Mouse (Mus musculus) liver, embryonic 13.5 days (tissue): Measurements from ENCODE around the gene AL732309.1. TPM values are rescaled to one million over a fixed set of nuclear protein-coding genes. Genes with fewer than 3 reads are reported as not detected.

Source experiments
- ATAC-seq: fragments of 200-750 bp; cut with Nextera tagmentation; 2 replicates; pipeline ENCODE4 v1.8.0; 2017; ENCODE audit warnings: low read depth, mild to moderate bottlenecking, moderate number of reproducible peaks, moderate library complexity
- DNase-seq: peaks from one replicate; pipeline ENCODE4 v3.0.0; 2022
- H3K27ac ChIP-seq: fragments of 300-500 bp; sonication (generic); 2 replicates; pipeline ENCODE4 v1.5.1; 2015; ENCODE audit warnings: moderate library complexity, mild to moderate bottlenecking, inconsistent platforms
- H3K27me3 ChIP-seq: fragments of 300-500 bp; sonication (generic); 2 replicates; pipeline ENCODE4 v1.6.1; 2015; ENCODE audit warnings: mild to moderate bottlenecking, inconsistent platforms
- H3K36me3 ChIP-seq: fragments of 300-500 bp; sonication (generic); 2 replicates; pipeline ENCODE4 v1.6.1; 2015; ENCODE audit warnings: mild to moderate bottlenecking, inconsistent platforms
- H3K4me1 ChIP-seq: fragments of 300-500 bp; sonication (generic); replicated peaks from 2 replicates; pipeline ENCODE4 v1.6.1; 2015; ENCODE audit warnings: inconsistent platforms
- H3K4me2 ChIP-seq: fragments of 300-500 bp; sonication (generic); 2 replicates; pipeline ENCODE4 v1.6.1; 2015; ENCODE audit warnings: inconsistent platforms, mild to moderate bottlenecking, moderate library complexity
- H3K4me3 ChIP-seq: fragments of 300-500 bp; sonication (generic); replicated peaks from 2 replicates; pipeline ENCODE4 v1.5.1; 2015; ENCODE audit warnings: mild to moderate bottlenecking, inconsistent platforms
- H3K9ac ChIP-seq: fragments of 300-500 bp; sonication (generic); 2 replicates; pipeline ENCODE4 v1.6.1; 2015; ENCODE audit warnings: mild to moderate bottlenecking, inconsistent platforms
- H3K9me3 ChIP-seq: fragments of 300-500 bp; sonication (generic); replicated peaks from 2 replicates; pipeline ENCODE4 v1.6.1; 2016; ENCODE audit warnings: inconsistent platforms
- WGBS: fragments of 180-500 bp; shearing (Covaris S2); methylation state at CpG from one replicate; pipeline ENCODE4 v1.1.7; 2015; ENCODE audit not compliant: insufficient replicate concordance; 5-methylcytosine and 5-hydroxymethylcytosine counted together
- polyA plus RNA-seq: library from polyadenylated mRNA; unstranded; fragments of >200 nt; fragmentation: Nextera tagmentation; extraction: Ambion mirVana; gene quantifications from 2 replicates; pipeline ENCODE4 v1.2.1, GENCODE M21; 2015

AL732309.1 gene
- polyA plus RNA-seq: 2.1 and 2.7 TPM in 2 replicates

DNA sequence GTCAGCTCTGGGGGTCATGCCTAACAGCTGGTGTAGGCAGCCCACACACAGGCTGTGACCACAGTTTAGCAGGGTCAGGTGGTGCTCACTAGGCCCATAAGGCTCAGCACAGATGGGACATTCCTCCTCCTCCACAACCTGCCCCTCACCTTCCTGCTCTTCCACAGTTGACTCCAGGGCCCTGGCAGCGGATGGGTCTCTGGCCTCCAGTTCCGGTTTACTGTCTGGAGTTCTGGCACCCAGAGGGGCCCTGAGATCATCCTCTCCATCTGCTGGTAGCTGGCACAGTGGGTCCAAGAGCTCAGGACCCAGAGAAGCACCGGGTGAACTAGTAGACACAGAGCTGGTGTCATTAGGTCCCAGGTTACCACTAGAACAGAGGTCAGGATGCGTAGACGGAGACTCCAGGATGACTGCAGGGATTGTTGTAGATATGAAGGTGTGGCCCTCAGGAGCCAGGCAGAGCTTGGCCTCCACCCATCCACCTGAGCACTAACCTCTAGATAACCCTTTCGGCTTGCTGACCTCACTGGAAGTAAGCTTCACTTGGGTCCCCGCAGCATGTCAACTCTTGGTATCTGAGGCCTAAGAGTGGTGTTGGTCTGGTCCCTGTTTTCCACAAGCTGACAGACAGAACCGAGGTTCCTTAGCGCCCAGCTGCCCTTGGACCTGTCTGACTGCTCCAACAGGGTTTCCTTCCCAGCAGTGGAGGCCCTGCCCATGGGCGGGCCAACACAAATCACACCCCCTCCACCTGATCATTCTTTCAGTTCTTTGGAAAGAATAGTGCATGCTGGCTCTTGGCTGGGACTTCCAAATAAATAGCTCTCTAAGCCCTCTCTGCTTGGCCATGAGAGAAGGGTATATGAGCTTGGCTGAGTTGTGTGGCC, at the start of gene AL732309.1:
TSS of gene AL732309.1 (minus strand) at position 681 of the 890 bp plus-strand sequence.
- Histone ChIP-seq H3K4me1 (peaks cover 15% of the 10 kb centered on the region), H3K27ac (no peak within 1 kb of the TSS), H3K36me3 (peaks cover 58% of the 10 kb centered on the region), H3K4me3 (no peak within 1 kb of the TSS), H3K4me2 (no peak within 1 kb of the TSS), H3K27me3 (peaks cover 30% of the 10 kb centered on the region), H3K9me3 (no peaks in the 10 kb centered on the region), H3K9ac (no peak within 1 kb of the TSS)
- DNase-seq (no peak), ATAC-seq (no peak)
- WGBS: 83% methylated on average over 10 of the region's 10 CpGs

DNA sequence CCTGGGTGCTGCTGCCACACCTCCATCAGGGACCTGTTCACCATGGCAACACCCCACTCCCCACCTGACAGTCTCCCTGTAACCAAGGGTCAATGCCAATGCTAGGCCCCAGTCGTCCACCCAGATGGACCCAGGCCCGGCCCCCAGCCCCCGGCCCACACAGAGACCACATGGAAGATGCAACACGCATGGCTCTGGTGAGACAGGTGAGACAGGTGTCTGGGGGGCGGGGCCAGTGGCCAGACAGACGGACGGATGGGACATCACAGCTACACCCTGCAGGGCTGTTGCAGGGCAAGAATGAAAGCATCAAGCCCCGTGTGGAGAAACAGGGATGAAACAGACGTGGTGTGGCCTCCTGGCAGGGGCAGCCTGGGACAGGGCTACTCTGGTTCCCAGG, 47.0 kb upstream of the AL732309.1 start:
- 64% methylated on average over 9 of the region's 9 CpGs for WGBS
- no peaks in the 10 kb centered on the region for H3K9me3 ChIP-seq
- ATAC-seq (no peak), DNase-seq (no peak)
- H3K36me3 ChIP-seq: no peaks in the 10 kb centered on the region
- H3K4me2 ChIP-seq: no peak overlapping the region
- H3K9ac ChIP-seq: no peak overlapping the region
- no peak overlapping the region for H3K4me3 ChIP-seq
- H3K27ac ChIP-seq: no peak overlapping the region
- peaks cover 97% of the 10 kb centered on the region for H3K27me3 ChIP-seq
- H3K4me1 ChIP-seq: peaks cover 13% of the 10 kb centered on the region

DNA sequence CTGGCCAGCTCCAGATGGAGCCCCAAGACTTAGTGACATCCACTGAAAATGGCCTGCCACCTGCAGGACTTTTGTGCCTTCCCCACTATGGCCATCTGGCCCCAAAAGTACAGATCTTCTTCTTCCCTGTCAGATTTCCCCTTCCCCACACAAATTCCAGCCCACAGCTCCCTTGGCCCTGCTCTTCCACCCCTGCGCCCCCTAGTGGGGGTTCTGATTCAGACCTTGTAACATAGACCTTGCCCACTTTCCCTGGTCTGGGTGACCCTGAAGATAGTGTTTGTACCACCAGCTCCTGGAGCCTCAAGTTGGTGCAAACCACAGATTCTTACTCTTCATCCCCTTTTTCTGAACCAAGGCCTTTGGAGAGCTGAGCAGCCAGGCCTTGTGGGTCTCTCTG, 46.2 kb upstream of the AL732309.1 start:
- 0% methylated on average over 1 of the region's 1 CpGs for whole genome bisulfite sequencing
- Histone ChIP-seq H3K4me2 (no peak overlapping the region), H3K9ac (no peak overlapping the region), H3K4me1 (peaks cover 15% of the 10 kb centered on the region), H3K4me3 (no peak overlapping the region), H3K27me3 (peaks cover 98% of the 10 kb centered on the region), H3K36me3 (no peaks in the 10 kb centered on the region), H3K27ac (no peak overlapping the region), H3K9me3 (no peaks in the 10 kb centered on the region)
- ATAC-seq (no peak), DNase-seq (peak; percentile 44)

DNA sequence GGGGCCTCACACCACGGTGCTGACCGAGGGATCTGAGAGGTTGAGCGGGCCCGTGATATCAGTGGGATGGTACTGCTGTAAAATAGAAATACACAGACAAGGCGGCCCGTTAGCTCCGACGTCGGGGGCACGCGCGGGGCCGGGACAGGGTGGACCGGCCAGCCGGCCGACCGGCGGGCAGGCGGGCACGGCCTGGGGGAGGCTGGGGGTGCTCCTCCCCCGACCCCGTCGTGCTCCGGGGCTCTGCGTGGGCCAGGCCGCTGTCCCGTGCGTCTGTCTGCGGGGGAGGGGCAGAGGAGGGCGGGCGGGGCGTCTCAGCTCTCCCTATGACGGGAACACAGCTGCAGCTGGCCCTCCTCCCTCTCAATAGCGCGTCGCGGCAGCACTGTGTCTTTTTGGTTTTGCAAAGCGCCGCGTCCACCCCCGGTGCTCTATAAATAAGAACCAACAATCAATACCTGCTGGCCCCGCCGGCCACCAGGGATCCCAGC, 45.4 kb upstream of the AL732309.1 start:
- Histone ChIP-seq H3K9ac (no peak overlapping the region), H3K27me3 (peaks cover 96% of the 10 kb centered on the region), H3K4me3 (peak overlapping the region; percentile 43), H3K36me3 (no peaks in the 10 kb centered on the region), H3K4me2 (peak overlapping the region; percentile 54), H3K9me3 (no peaks in the 10 kb centered on the region), H3K4me1 (peaks cover 22% of the 10 kb centered on the region), H3K27ac (no peak overlapping the region)
- ATAC-seq (peak; percentile 32), DNase-seq (no peak)
- WGBS: 9% methylated on average over 42 of the region's 43 CpGs

DNA sequence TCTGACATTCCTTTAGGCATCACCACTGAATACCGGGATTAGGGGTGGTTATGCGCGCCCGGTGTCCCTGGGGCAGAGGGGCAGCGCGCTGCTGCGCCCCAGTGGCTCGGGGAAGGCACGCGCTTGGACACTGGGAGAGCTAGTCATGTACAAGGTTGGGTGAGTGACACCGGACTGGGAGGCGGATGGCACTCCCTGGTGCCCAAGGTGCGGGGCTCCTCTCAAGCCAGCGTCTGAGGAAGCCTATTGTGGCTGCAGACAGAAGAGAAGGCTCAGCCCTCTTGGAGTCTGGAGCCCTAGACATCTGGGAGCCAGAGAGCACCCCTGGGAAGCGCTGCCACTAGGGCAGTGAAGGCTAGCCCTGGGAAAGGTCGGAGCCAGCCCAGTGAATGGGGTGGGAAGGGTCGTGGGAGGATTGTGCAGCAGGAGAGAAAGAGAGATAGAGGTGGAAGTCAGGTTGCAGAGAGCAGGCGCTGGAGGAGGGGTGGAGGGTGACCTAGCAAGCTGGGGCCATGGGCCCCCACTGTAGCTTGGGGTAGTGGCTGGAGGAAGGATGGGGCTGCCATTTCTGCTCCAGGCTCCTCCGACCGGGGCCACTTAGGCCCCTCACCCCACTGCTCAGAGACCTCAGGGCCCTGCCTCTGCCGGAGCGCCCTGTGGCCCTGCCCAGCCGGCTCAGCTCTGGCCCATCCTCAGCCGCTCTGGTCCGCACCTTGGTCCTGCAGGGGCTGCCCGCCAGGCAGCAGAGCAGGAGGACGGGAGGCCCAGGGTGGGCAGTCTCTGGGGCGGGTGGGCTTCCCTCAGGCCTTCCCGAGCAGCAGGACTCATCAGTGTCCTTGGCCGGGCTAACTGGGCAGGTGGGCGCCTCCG, 44.8 kb upstream of the AL732309.1 start:
- Histone ChIP-seq H3K36me3 (no peaks in the 10 kb centered on the region), H3K4me3 (0 out of 2 replicates have a peak overlapping the region, but pooled peaks have one; percentile 43), H3K27ac (no peak overlapping the region), H3K4me1 (peaks cover 28% of the 10 kb centered on the region), H3K9ac (no peak overlapping the region), H3K4me2 (no peak overlapping the region; the same call in 1 of the 2 replicates), H3K9me3 (no peaks in the 10 kb centered on the region), H3K27me3 (peaks cover 90% of the 10 kb centered on the region)
- no peak for ATAC-seq
- 8% methylated on average over 32 of the region's 32 CpGs for WGBS
- DNase-seq: no peak

DNA sequence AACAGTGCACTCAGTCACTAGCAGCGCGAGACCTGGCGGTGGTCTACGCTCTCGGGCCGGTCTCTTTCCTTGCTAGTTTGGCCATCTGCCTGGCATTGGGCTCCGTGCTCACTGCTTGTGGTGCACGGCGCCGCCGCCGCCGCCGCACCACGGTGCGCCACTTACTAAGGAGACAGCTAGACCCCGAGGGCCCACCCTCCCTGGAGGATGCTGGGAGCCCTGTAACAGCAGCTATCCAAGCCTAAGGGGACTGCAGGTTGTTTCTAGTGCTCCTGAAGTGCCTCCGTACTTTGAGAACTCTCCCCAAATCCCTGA, 44.1 kb upstream of the AL732309.1 start:
- Histone ChIP-seq H3K9ac (no peak overlapping the region), H3K27me3 (peaks cover 83% of the 10 kb centered on the region), H3K27ac (no peak overlapping the region), H3K4me2 (no peak overlapping the region), H3K4me1 (peaks cover 35% of the 10 kb centered on the region), H3K36me3 (peaks cover 6% of the 10 kb centered on the region), H3K9me3 (no peaks in the 10 kb centered on the region), H3K4me3 (no peak overlapping the region)
- DNase-seq: no peak
- ATAC-seq: no peak
- WGBS: 3% methylated on average over 18 of the region's 18 CpGs

DNA sequence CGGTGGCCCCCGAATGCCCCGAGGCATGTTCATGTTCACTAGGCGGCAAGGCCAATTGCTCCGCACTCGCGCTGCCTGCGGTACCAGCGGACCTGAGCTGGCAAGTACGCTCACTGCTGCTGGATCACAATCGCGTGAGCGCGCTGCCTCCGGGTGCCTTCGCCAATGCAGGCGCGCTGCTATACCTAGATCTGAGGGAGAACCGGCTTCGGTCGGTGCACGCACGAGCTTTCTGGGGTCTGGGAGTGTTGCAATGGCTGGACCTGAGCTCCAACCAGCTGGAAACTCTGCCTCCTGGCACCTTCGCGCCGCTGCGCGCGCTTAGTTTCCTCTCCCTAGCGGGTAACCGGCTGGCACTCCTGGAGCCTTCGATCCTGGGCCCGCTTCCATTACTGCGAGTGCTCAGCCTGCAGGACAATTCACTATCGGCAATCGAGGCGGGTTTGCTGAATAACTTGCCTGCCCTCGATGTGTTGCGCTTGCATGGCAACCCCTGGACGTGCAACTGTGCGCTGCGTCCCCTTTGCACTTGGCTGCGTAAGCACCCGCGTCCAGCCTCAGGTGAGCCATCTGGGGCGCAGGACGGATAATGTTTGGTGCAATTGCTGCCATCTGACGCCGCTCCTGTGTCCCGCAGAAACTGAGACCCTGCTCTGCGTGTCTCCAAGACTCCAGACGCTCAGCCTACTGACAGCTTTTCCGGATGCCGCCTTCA, 43.6 kb upstream of the AL732309.1 start:
- peaks cover 11% of the 10 kb centered on the region for H3K36me3 ChIP-seq
- H3K4me3 ChIP-seq: no peak overlapping the region
- no peak for ATAC-seq
- H3K27me3 ChIP-seq: peaks cover 78% of the 10 kb centered on the region
- 3% methylated on average over 54 of the region's 54 CpGs for WGBS
- no peak overlapping the region for H3K27ac ChIP-seq
- no peak for DNase-seq
- H3K4me2 ChIP-seq: no peak overlapping the region
- H3K4me1 ChIP-seq: peaks cover 38% of the 10 kb centered on the region
- no peaks in the 10 kb centered on the region for H3K9me3 ChIP-seq
- no peak overlapping the region for H3K9ac ChIP-seq

DNA sequence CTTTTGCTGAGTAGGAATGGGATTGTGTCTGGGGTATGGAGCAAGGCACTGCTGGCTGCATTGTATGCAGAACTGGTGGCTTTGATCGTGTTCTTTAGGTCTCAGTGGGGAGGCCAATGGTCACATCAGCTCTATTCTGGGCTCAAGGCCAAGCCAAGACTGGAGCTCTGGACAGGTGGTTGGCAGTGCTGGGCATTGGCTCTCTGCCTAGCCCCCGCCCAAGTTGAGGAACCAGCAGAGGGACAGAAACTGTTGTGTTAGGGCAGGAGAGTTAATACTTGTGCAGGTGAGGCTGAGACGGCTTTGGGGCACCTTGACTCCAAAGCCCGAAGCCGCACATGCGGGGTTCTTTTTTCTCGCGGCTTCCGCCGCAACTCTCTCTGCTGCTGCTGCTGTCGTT, 43.0 kb upstream of the AL732309.1 start, which contains the start of gene Lrrc26:
TSS of gene Lrrc26 (plus strand) at position 265 of the 400 bp plus-strand sequence.
- H3K4me3 ChIP-seq: no peak within 1 kb of the TSS
- peaks cover 17% of the 10 kb centered on the region for H3K36me3 ChIP-seq
- H3K27ac ChIP-seq: no peak within 1 kb of the TSS
- H3K4me1 ChIP-seq: peaks cover 38% of the 10 kb centered on the region
- ATAC-seq: no peak
- no peak for DNase-seq
- H3K27me3 ChIP-seq: peaks cover 72% of the 10 kb centered on the region
- no peak within 1 kb of the TSS for H3K9ac ChIP-seq
- no peaks in the 10 kb centered on the region for H3K9me3 ChIP-seq
- WGBS: 9% methylated on average over 11 of the region's 11 CpGs
- no peak within 1 kb of the TSS for H3K4me2 ChIP-seq

DNA sequence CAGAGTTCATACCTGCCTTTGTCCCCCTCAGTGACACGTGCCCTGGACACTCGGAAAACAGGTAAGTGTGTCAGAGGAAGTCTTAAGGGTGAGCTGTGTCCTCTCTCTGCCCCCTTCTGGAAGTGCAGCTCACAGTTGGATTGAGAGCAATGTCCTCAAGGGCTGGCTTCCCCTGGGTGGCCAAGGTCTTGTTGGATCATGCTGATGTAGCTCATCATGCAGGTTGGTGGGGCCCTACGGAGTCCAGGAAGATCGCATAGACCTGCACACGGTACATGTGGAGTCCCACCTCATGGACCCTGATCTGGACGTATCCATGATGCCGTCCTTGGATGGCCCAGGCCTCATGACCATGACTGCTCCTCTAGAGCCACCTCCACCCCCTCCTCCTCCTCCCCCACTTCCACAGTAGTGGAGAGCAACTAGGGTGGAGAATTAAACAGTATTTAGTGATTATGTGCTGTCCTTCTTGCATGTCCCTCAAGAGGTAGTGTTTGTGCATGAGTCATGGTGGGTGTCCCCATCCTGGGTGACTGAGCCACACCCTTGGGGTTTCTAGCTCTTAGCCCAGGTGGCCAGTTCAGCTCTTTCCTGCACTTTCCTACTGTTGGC, 42.2 kb upstream of the AL732309.1 start:
- H3K4me3 ChIP-seq: no peak overlapping the region
- H3K27ac ChIP-seq: no peak overlapping the region
- H3K9ac ChIP-seq: no peak overlapping the region
- H3K4me2 ChIP-seq: no peak overlapping the region
- peaks cover 25% of the 10 kb centered on the region for H3K36me3 ChIP-seq
- ATAC-seq (no peak), DNase-seq (no peak)
- no peaks in the 10 kb centered on the region for H3K9me3 ChIP-seq
- peaks cover 65% of the 10 kb centered on the region for H3K27me3 ChIP-seq
- peaks cover 38% of the 10 kb centered on the region for H3K4me1 ChIP-seq
- WGBS: 63% methylated on average over 7 of the region's 7 CpGs

DNA sequence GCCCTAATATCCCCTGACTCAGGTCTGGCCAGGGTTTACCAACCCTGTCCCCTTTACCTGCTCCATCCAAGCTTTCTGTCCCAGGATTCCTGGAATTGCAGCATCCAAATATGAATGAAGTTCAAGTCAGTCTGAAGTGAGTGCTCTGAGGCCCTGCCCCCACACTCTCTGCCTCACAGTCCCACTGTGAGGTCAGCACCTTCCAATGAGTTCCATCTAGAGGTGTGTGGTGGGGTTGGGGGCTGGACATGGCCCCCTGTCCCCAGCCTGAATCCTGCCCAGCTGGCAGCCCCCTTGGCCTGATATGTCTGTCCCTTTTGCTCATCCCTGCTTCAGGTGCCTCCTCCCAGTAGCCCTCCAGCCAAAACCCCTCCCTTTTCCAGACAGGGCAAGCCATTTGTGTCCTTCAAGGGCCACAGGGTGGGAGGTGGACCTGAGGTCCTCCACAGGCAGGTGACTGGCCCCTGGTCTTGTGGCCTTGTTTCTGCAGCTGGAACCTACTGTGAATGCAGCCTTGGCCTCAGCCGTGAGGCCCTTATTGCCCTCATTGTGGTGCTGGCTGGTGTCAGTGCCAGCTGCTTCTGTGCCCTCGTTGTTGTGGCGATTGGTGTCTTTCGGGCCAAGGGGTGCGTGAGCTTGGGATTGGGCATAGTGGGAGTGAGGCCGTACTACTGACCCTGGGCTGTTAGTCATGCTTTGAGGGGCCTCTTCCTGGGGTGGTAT, 41.4 kb upstream of the AL732309.1 start, which contains the start of gene Tmem210:
TSS of gene Tmem210 (plus strand) at position 219 of the 723 bp plus-strand sequence.
- Histone ChIP-seq H3K27ac (no peak within 1 kb of the TSS), H3K4me3 (no peak within 1 kb of the TSS), H3K36me3 (peaks cover 31% of the 10 kb centered on the region), H3K4me2 (0 out of 2 replicates have a peak within 1 kb of the TSS, but pooled peaks have one; percentile 11), H3K27me3 (peaks cover 57% of the 10 kb centered on the region), H3K9me3 (no peaks in the 10 kb centered on the region), H3K4me1 (peaks cover 38% of the 10 kb centered on the region), H3K9ac (no peak within 1 kb of the TSS)
- WGBS: 75% methylated on average over 6 of the region's 6 CpGs
- ATAC-seq: no peak
- no peak for DNase-seq
